Mouse (Mus musculus) midbrain, embryonic 14.5 days (tissue): ENCODE results near the gene Zfp398. TPM values are rescaled to one million over a fixed set of nuclear protein-coding genes. Genes with fewer than 3 reads are reported as not detected.

Experiments
- ATAC-seq: fragments of 200-750 bp; cut with Nextera tagmentation; 2 replicates; pipeline ENCODE4 v1.8.0; 2017; ENCODE audit warnings: moderate number of reproducible peaks, moderate library complexity; ENCODE audit not compliant: low FRiP score, low TSS enrichment
- DNase-seq: peaks from one replicate; pipeline ENCODE4 v3.0.0-alpha.2; 2015
- H3K27ac ChIP-seq: fragments of 300-500 bp; sonication (generic); replicated peaks from 2 replicates; pipeline ENCODE4 v1.5.1; 2014; ENCODE audit warnings: mild to moderate bottlenecking, low read depth, low read length, moderate library complexity
- H3K27me3 ChIP-seq: fragments of 300-500 bp; sonication (generic); 2 replicates; pipeline ENCODE4 v1.6.1; 2014; ENCODE audit warnings: low read length, control low read depth, mixed read lengths; ENCODE audit not compliant: control insufficient read depth, insufficient read depth
- H3K36me3 ChIP-seq: fragments of 300-500 bp; sonication (generic); 2 replicates; pipeline ENCODE4 v1.6.1; 2014; ENCODE audit warnings: low read length, control low read depth; ENCODE audit not compliant: control insufficient read depth, insufficient read depth
- H3K4me1 ChIP-seq: fragments of 300-500 bp; sonication (generic); 2 replicates; pipeline ENCODE4 v1.6.1; 2014; ENCODE audit warnings: mild to moderate bottlenecking, antibody characterized with exemption, low read length, control low read depth; ENCODE audit not compliant: control insufficient read depth, insufficient read depth
- H3K4me2 ChIP-seq: fragments of 300-500 bp; sonication (generic); 2 replicates; pipeline ENCODE4 v1.6.1; 2014; ENCODE audit warnings: mild to moderate bottlenecking, low read length, moderate library complexity
- H3K4me3 ChIP-seq: fragments of 300-500 bp; sonication (generic); replicated peaks from 2 replicates; pipeline ENCODE4 v1.5.1; 2014; ENCODE audit warnings: low read depth, low read length
- H3K9ac ChIP-seq: fragments of 300-500 bp; sonication (generic); replicated peaks from 2 replicates; pipeline ENCODE4 v1.6.1; 2014; ENCODE audit warnings: mild to moderate bottlenecking, low read length, moderate library complexity
- H3K9me3 ChIP-seq: fragments of 300-500 bp; sonication (generic); 2 replicates; pipeline ENCODE4 v1.6.1; 2016; ENCODE audit warnings: low read length, control low read depth, mixed read lengths; ENCODE audit not compliant: control insufficient read depth
- WGBS: fragments of 180-500 bp; shearing (Covaris S2); extraction: QIAGEN DNeasy Blood & Tissue Kit; methylation state at CpG from one replicate; pipeline ENCODE4 v1.1.7; 2014; 5-methylcytosine and 5-hydroxymethylcytosine counted together
- polyA plus RNA-seq: library from polyadenylated mRNA; unstranded; fragments of >200 nt; fragmentation: Nextera tagmentation; extraction: Ambion mirVana; gene quantifications from 2 replicates; pipeline ENCODE4 v1.2.1, GENCODE M21; 2014

The Zfp398 gene
- polyA plus RNA-seq, 1 experiment from 2014 or later: 20.4 TPM

- 84% methylated on average over 5 of the region's 5 CpGs for WGBS
- no peaks in the 10 kb centered on the region for H3K9me3 ChIP-seq
- DNase-seq (no peak), ATAC-seq (no peak)
- H3K27me3 ChIP-seq: no peaks in the 10 kb centered on the region
- H3K36me3 ChIP-seq: peaks cover 21% of the 10 kb centered on the region
- H3K9ac ChIP-seq: no peak overlapping the region
- no peaks in the 10 kb centered on the region for H3K4me1 ChIP-seq
- no peak overlapping the region for H3K4me2 ChIP-seq
- no peak overlapping the region for H3K4me3 ChIP-seq
- H3K27ac ChIP-seq: no peak overlapping the region
Measured at GRCm38 (mm10) chr6:47872266-47872665, 36.8 kb downstream of the Zfp398 start.

- Histone ChIP-seq H3K9ac (peak within 1 kb of the TSS; percentile 98), H3K4me2 (peak within 1 kb of the TSS; percentile 92), H3K9me3 (no peaks in the 10 kb centered on the region), H3K36me3 (peaks cover 24% of the 10 kb centered on the region), H3K27ac (peak within 1 kb of the TSS; percentile 97), H3K4me3 (peak within 1 kb of the TSS; percentile 83), H3K4me1 (peaks cover 17% of the 10 kb centered on the region), H3K27me3 (no peaks in the 10 kb centered on the region)
- DNase-seq: no peak
- ATAC-seq: no peak
- 7% methylated on average over 9 of the region's 9 CpGs for WGBS
Measured at GRCm38 (mm10) chr6:47877058-47877457, 41.6 kb downstream of the Zfp398 start, which contains the start of gene Zfp282. Zfp282 (plus strand) TSS chr6:47877204.

GRCm38 (mm10) chr6:47877461-47878132 lies 42.1 kb downstream of the Zfp398 start:
- Histone ChIP-seq H3K4me1 (peaks cover 17% of the 10 kb centered on the region), H3K27me3 (no peaks in the 10 kb centered on the region), H3K27ac (peak overlapping the region; percentile 97), H3K9me3 (no peaks in the 10 kb centered on the region), H3K4me3 (peak overlapping the region; percentile 83), H3K9ac (peak overlapping the region; percentile 98), H3K4me2 (peak overlapping the region; percentile 92), H3K36me3 (peaks cover 29% of the 10 kb centered on the region)
- peak; percentile 94 for DNase-seq
- peak; percentile 95 for ATAC-seq
- under 1% methylated on average over 71 of the region's 71 CpGs for WGBS

GRCm38 (mm10) chr6:47878133-47878514 lies 42.7 kb downstream of the Zfp398 start:
- no peak for DNase-seq
- under 1% methylated on average over 11 of the region's 11 CpGs for WGBS
- peak overlapping the region; percentile 98 for H3K9ac ChIP-seq

GRCm38 (mm10) chr6:47878593-47878992 lies 43.1 kb downstream of the Zfp398 start:
- Histone ChIP-seq H3K27ac (peak overlapping the region; percentile 97), H3K36me3 (peaks cover 39% of the 10 kb centered on the region), H3K9ac (peak overlapping the region; percentile 98), H3K4me1 (peaks cover 17% of the 10 kb centered on the region), H3K27me3 (no peaks in the 10 kb centered on the region), H3K4me3 (peak overlapping the region; percentile 83), H3K4me2 (peak overlapping the region; percentile 92), H3K9me3 (no peaks in the 10 kb centered on the region)
- DNase-seq (no peak), ATAC-seq (no peak)
- WGBS: 37% methylated on average over 3 of the region's 3 CpGs

More at GRCm38 (mm10) chr6:47878133-47878514, 42.7 kb downstream of the Zfp398 start:
- H3K27me3 ChIP-seq: no peaks in the 10 kb centered on the region
- H3K27ac ChIP-seq: peak overlapping the region; percentile 97
- no peaks in the 10 kb centered on the region for H3K9me3 ChIP-seq
- H3K4me2 ChIP-seq: peak overlapping the region; percentile 92
- peak overlapping the region; percentile 83 for H3K4me3 ChIP-seq
- H3K36me3 ChIP-seq: peaks cover 35% of the 10 kb centered on the region
- no peak for ATAC-seq
- H3K4me1 ChIP-seq: peaks cover 17% of the 10 kb centered on the region

GRCm38 (mm10) chr6:47879049-47879716 lies 43.7 kb downstream of the Zfp398 start:
- no peak overlapping the region for H3K27ac ChIP-seq

GRCm38 (mm10) chr6:47880166-47880565 lies 44.7 kb downstream of the Zfp398 start:
- Histone ChIP-seq H3K36me3 (peaks cover 54% of the 10 kb centered on the region), H3K4me2 (no peak overlapping the region; the same call in 1 of the 2 replicates), H3K9ac (no peak overlapping the region), H3K27ac (no peak overlapping the region), H3K4me1 (peaks cover 17% of the 10 kb centered on the region), H3K27me3 (no peaks in the 10 kb centered on the region), H3K4me3 (no peak overlapping the region), H3K9me3 (no peaks in the 10 kb centered on the region)
- ATAC-seq (no peak), DNase-seq (no peak)
- 97% methylated on average over 10 of the region's 10 CpGs for WGBS

More at GRCm38 (mm10) chr6:47879049-47879716, 43.7 kb downstream of the Zfp398 start:
- peak overlapping the region; percentile 92 for H3K4me2 ChIP-seq
- H3K4me3 ChIP-seq: peak overlapping the region; percentile 83
- H3K4me1 ChIP-seq: peaks cover 17% of the 10 kb centered on the region
- peak overlapping the region; percentile 98 for H3K9ac ChIP-seq
- DNase-seq (no peak), ATAC-seq (no peak)
- no peaks in the 10 kb centered on the region for H3K9me3 ChIP-seq
- WGBS: 71% methylated on average over 4 of the region's 4 CpGs
- H3K27me3 ChIP-seq: no peaks in the 10 kb centered on the region
- peaks cover 44% of the 10 kb centered on the region for H3K36me3 ChIP-seq

- no peak for DNase-seq
- 91% methylated on average over 8 of the region's 8 CpGs for WGBS
- H3K36me3 ChIP-seq: peaks cover 77% of the 10 kb centered on the region
- H3K27me3 ChIP-seq: no peaks in the 10 kb centered on the region
- H3K4me1 ChIP-seq: no peaks in the 10 kb centered on the region
- ATAC-seq: no peak
- H3K4me3 ChIP-seq: no peak overlapping the region
- no peak overlapping the region for H3K4me2 ChIP-seq
- H3K27ac ChIP-seq: no peak overlapping the region
- H3K9ac ChIP-seq: no peak overlapping the region
- H3K9me3 ChIP-seq: no peaks in the 10 kb centered on the region
Measured at GRCm38 (mm10) chr6:47888812-47889383, 53.4 kb downstream of the Zfp398 start.
